Mouse (Mus musculus) lung, adult 2 months (tissue): ENCODE data around the gene Slc4a1ap. TPM values are rescaled to one million over a fixed set of nuclear protein-coding genes. Genes with fewer than 3 reads are reported as not detected.
"Not testable (repeated sequence)": the region's sequence is repeated elsewhere in the genome, so short reads cannot be mapped to it uniquely, and the experiment has no call there.

Source experiments
- DNase-seq: peaks from one replicate; pipeline ENCODE4 v3.0.0; 2022
- H3K4me1 ChIP-seq: fragments of 200-500 bp; 2 replicates; pipeline ENCODE4 v1.6.1; 2011; ENCODE audit warnings: low read length; ENCODE audit not compliant: control insufficient read depth, insufficient read depth
- H3K4me3 ChIP-seq: fragments of 200-500 bp; replicated peaks from 2 replicates; pipeline ENCODE3; 2011; ENCODE audit warnings: low read depth, mild to moderate bottlenecking, control low read depth, low read length; ENCODE audit errors: extremely low read depth
- CTCF ChIP-seq: fragments of 200-500 bp; IDR thresholded peaks from 2 replicates; pipeline ENCODE4 v1.5.1; 2011; ENCODE audit warnings: mild to moderate bottlenecking, low read length, control low read depth; ENCODE audit not compliant: insufficient read depth
- POLR2A ChIP-seq: fragments of 200-500 bp; IDR thresholded peaks from 2 replicates; pipeline ENCODE4 v1.6.1; 2011; ENCODE audit warnings: low read depth, mild to moderate bottlenecking, control low read depth, low read length, borderline replicate concordance; ENCODE audit errors: extremely low read depth
- WGBS: fragments of 180-500 bp; shearing (Covaris S2); methylation state at CpG from one replicate; pipeline ENCODE4 v1.1.7; 2018; 5-methylcytosine and 5-hydroxymethylcytosine counted together
- polyA plus RNA-seq: library from polyadenylated mRNA; depleted of rRNA; stranded (reverse); fragments of >200 nt; gene quantifications from 2 replicates; pipeline ENCODE4 v1.2.3, GENCODE M21; 2012

Gene Slc4a1ap
- polyA plus RNA-seq, 1 experiment: 15.8 TPM

GRCm38 (mm10) chr5:31588016-31588415, 61.2 kb downstream of the Slc4a1ap start:
- 81% methylated on average over 2 of the region's 2 CpGs for WGBS
- Histone ChIP-seq H3K4me3 (no peak overlapping the region), H3K4me1 (no peaks in the 10 kb centered on the region)
- no peak for DNase-seq
- no peak for TF ChIP-seq POLR2A
- no peak for TF ChIP-seq CTCF

- DNase-seq, H3K4me1 ChIP-seq, H3K4me3 ChIP-seq: not testable (repeated sequence)
- WGBS: 83% methylated on average over 8 of the region's 8 CpGs
- TF ChIP-seq CTCF: 0 out of 2 replicates have a peak, but pooled peaks have one; percentile 2
Measured at GRCm38 (mm10) chr5:31588672-31589071, 61.9 kb downstream of the Slc4a1ap start.

GRCm38 (mm10) chr5:31589711-31590319, 63.0 kb downstream of the Slc4a1ap start:
- DNase-seq: no peak
- TF ChIP-seq POLR2A: no peak
- TF ChIP-seq CTCF: no peak
- Histone ChIP-seq H3K4me1 (no peaks in the 10 kb centered on the region), H3K4me3 (no peak overlapping the region)
- 79% methylated on average over 14 of the region's 14 CpGs for whole genome bisulfite sequencing

GRCm38 (mm10) chr5:31591122-31591521, 64.3 kb downstream of the Slc4a1ap start:
- TF ChIP-seq POLR2A: no peak
- no peak for DNase-seq
- no peaks in the 10 kb centered on the region for H3K4me1 ChIP-seq
- H3K4me3 ChIP-seq: no peak overlapping the region
- WGBS: 88% methylated on average over 7 of the region's 7 CpGs

DNA sequence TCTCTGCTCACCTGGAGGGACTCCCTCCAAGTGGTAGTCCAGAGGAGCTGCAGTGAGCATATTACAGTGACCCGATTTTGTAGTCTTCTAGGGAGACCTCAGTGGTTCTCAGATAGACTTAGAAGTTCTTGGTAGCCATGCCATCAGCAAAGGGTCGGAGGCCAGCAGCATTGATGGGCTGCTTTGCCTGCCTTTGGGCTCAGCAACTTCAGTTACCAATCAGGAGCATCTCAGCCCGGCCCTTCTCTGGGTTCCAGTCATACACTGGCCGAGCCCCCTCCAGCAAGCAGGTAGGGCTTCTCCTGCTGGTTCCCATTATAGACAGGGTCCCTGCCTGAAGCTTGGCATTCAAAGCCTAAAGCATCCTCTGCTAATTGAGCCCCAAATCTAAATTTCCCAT, 69.1 kb downstream of the Slc4a1ap start:
- no peak for DNase-seq
- Histone ChIP-seq H3K4me3 (no peak overlapping the region), H3K4me1 (0 out of 2 replicates have a peak, but pooled peaks cover 2% of the 10 kb centered on the region)
- 82% methylated on average over 4 of the region's 4 CpGs for WGBS
- TF ChIP-seq POLR2A: no peak
- TF ChIP-seq CTCF: no peak

DNA sequence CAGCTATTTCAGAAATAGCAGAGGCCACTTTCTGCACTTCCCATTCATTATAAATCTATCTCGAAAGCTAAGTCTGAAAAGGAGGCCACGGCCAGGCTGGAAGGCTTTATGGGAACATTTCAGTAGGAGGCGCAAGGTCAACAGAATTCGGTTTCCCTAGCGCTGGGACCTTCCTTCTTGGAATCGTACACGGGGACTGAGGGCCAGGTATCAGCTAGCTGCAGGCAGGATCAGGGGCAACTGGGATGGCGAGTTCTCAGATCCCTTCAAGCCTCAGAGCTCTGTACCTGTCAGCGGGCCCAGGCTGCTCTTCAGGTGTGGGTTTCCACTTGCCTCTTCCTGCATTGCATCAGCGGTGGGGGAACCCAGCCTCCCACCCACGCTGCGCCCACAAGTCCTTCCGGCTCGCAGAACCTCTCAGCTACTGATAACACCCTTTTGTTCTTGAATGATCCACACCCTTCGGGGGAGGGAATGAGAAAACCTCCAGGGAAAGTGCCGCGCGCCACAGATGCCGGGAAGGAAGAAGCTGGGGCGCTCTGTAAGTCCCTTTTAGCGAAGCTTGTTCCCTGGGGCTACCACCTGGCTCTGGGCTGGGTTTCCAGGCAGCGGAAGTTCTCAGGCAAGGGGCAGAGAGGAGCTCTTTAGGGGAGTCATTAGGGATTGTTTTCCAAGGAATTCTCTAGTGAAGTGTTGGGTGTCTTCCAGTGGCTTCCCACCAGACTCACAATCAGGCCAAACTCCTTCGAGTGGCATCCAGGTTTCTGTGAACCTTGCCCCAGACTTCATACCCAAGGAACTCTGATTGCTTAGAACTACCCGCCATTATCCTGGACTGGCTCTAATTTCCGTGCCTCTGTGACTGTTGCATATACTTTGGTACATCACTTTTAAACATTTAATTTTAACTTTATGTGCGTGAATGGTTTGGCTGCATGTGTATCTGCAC, 70.0 kb downstream of the Slc4a1ap start, which contains the start of gene Mrpl33:
TSS of gene Mrpl33 (plus strand) at position 455 of the 949 bp plus-strand sequence.
- WGBS: 7% methylated on average over 26 of the region's 26 CpGs
- Histone ChIP-seq H3K4me3 (peak within 1 kb of the TSS; percentile 58), H3K4me1 (0 out of 2 replicates have a peak, but pooled peaks cover 2% of the 10 kb centered on the region)
- TF ChIP-seq CTCF: no peak
- TF ChIP-seq POLR2A: no peak; the same call in 1 of the 2 replicates
- peak; percentile 59 for DNase-seq

DNA sequence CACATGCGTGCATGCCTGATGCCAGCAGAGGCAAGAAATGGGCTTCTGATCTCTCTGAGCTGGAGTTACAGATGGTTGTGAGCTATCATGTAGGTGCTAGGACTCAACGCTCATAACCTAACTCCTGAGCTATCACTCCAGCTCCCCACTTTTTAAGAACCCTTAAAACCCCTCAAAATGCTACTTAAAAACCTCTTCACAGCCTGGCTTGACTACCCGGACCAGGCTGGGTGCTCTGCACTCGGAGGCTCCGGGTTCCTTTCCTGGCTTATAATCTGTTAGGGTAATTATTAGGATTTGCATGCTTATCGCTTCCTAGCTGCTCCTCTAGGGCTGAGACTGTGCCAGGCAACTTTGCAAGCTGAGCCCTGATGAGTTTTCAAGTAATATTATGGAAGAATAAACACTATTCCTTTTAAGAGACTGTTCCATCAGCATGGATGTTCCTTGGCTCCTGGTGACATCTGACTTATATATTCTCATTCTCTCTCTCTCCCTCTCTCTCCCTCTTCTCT, 70.7 kb downstream of the Slc4a1ap start:
- H3K4me1 ChIP-seq: peaks cover 5% of the 10 kb centered on the region; the same call in 1 of the 2 replicates
- WGBS: 54% methylated on average over 6 of the region's 6 CpGs
- H3K4me3 ChIP-seq: peak overlapping the region; percentile 31
- TF ChIP-seq CTCF: no peak
- TF ChIP-seq POLR2A: no peak
- DNase-seq: no peak

- Histone ChIP-seq H3K4me3 (no peak overlapping the region), H3K4me1 (peaks cover 8% of the 10 kb centered on the region; the same call in 1 of the 2 replicates)
- 65% methylated on average over 7 of the region's 7 CpGs for WGBS
- TF ChIP-seq CTCF: no peak
- no peak for TF ChIP-seq POLR2A
- DNase-seq: no peak
Measured at GRCm38 (mm10) chr5:31598121-31598520, 71.3 kb downstream of the Slc4a1ap start.

DNA sequence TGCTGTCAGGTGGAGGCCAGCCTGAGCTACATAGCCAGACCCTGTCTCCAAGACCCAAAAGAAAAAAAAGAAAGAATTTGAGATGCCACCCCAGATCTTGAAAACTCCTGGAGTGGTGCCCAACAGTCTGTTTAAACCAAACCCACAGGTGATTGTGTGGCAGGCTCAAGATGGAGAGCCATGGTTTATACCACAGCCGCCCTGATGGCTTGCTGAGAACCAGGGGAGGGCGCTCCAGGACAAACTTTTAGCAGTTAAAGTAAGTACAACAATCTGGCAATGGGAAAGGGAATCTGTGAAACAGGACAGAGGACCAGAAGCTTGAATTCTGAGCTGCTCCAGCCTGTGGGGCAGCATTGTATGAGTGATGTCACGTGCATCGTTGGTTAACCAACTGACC, 71.8 kb downstream of the Slc4a1ap start:
- H3K4me3 ChIP-seq: no peak overlapping the region
- peak; percentile 44 for DNase-seq
- H3K4me1 ChIP-seq: peaks cover 8% of the 10 kb centered on the region; the same call in 1 of the 2 replicates
- WGBS: 73% methylated on average over 4 of the region's 4 CpGs
- TF ChIP-seq POLR2A (no peak), CTCF (peak; percentile 43; the same call in 1 of the 2 replicates)
